Mouse (Mus musculus): ENCODE data around the gene Xntrpc.

The Xntrpc gene

GRCm38 (mm10) chr7:102137464-102137863 is 72.0 kb downstream of the Xntrpc start:
- no peak for DNase-seq (ENCODE audit: low read depth in 1 of 2, low spot score in 2 of 2)

GRCm38 (mm10) chr7:102137898-102138297 is 72.4 kb downstream of the Xntrpc start:
- DNase-seq (ENCODE audit: low read depth in 1 of 2, low spot score in 2 of 2), result no peak

Measured in monocyte, adult 2 months (primary cell).